Mouse (Mus musculus): ENCODE results near the gene Ppp1r12c.

GRCm38 (mm10) chr7:4526341-4527301 lies 25.1 kb upstream of the Ppp1r12c start:
- TF ChIP-seq POLR2A (IDR thresholded peaks at IDR 0.05; ENCODE audit: insufficient read depth, low read length): peak; percentile 6
- 0 out of 2 replicates have a peak, but pooled peaks have one; percentile 31 for TF ChIP-seq EP300 (IDR thresholded peaks at IDR 0.05; ENCODE audit: insufficient read depth, low read depth, low read length)
- peak; percentile 67 for TF ChIP-seq CTCF (IDR thresholded peaks at IDR 0.05; ENCODE audit: low read depth, low read length)

Data from ES-Bruce4 (cell line).